Mouse (Mus musculus): ENCODE measurements at regions not wholly inside any gene's neighbourhood (a gene's known extent, or its start where the extent isn't known, plus 50 kb on each side); places are given as distances from the start of the nearest gene placed in this dataset.

DNA sequence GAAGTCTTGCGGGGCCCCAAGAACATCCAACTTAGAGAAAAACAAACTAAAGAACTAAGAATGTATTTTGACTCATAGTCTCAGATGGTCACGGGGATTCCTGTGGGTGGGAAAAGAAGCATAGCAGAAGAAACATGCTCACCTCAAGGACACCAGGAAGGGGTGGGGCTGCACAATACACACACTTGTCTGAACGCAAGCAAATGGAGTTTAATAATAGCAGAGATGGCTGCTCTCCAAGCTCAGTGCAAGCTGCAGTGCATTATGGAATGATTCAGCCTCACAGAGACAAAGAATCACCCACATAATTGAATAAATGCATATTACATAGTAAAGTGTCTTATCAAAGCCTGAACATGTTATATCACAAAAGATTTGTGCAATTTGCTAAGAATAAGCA is 96.2 kb downstream of the Zfp330 start:
- TF ChIP-seq CTCF (IDR thresholded peaks at IDR 0.05; ENCODE audit: extremely low read depth, insufficient read depth, insufficient read length, insufficient replicate concordance) (no peak), POLR2A (IDR thresholded peaks at IDR 0.05; ENCODE audit: low read depth, low read length) (no peak)

Data from spleen, adult 2 months (tissue).